Mouse (Mus musculus): ENCODE data around the gene Plxnb2.

Plxnb2 gene

DNA sequence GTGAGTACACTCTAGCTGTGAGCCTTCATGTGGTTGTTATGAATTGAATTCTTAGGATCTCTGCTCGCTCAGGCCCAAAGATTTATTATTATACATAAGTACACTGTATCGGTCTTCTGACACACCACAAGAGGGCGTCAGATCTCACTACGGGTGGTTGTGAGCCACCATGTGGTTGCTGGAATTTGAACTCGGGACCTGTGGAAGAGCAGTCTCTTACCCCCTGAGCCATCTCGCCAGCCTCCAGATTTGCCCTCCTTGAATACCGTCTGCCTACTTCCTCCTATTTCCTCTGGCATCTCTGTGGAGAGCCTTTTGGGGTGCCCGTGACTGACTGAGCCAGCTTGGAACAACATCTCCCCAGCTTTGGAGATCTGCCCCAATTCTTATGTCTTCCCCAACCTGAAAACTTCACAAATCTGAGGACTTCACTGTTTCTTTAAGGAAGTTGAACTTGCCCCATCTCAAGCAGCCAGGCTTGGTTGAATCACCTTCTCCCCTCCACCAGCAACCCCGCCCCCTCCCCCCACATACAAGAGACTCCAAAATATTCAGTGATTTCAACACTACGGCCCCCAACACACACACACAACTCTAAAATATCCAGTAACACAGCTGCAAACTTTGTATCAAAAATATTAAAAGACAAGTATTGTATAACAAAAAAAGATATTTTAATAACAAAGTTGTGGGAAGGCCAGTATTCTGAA, 1.1 kb upstream of the Plxnb2 start:
- intact Hi-C loops (cut with DNase I) = no loop called here

GRCm38 (mm10) chr15:89180081-89180541, 477 bp downstream of the Plxnb2 start:
- intact Hi-C loops (cut with DNase I) = no loop called here

GRCm38 (mm10) chr15:89179630-89179964, 991 bp downstream of the Plxnb2 start:
- intact Hi-C loops (cut with DNase I) = no loop called here

- intact Hi-C loops (cut with DNase I) = no loop called here
These were observed 1.5 kb downstream of the Plxnb2 start for GRCm38 (mm10) chr15:89178954-89179629.

GRCm38 (mm10) chr15:89178260-89178860, 2.2 kb downstream of the Plxnb2 start:
- intact Hi-C loops (cut with DNase I) = no loop called here

DNA sequence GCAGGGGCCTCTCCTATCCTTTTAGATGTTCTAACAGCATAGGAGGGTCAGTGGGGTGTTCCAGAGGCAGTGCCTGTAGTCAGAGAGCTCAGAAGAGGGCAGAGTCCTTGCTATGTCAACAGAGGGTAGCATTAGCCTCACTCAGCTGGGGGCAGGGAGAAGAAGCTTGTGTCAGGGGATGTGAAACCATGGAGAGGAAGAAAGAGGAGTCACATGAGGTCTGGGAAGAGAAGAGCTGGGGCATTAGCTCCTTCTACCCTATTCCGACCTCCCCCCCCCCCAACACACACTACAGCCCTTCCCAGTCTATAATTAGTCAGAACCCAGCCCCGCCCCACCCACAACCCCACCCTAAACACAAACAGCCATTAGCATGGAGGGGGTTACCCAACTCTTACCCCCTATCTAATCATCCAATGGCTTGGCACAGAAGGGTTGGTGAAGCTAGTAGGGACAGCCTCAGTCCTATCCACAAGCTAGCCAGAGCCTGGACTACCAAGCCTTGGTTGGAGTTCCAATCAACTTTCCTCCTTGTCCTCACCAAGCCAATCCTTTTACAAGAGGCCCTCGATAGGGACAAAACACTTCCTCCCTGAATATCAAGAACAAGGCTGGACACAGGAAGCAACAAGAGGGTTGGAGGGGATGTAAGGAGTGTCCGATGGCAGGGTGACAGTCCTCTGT, 2.9 kb downstream of the Plxnb2 start:
- intact Hi-C loops (cut with DNase I) = no loop called here

GRCm38 (mm10) chr15:89177121-89177520, 3.5 kb downstream of the Plxnb2 start:
- intact Hi-C loops (cut with DNase I) = no loop called here

DNA sequence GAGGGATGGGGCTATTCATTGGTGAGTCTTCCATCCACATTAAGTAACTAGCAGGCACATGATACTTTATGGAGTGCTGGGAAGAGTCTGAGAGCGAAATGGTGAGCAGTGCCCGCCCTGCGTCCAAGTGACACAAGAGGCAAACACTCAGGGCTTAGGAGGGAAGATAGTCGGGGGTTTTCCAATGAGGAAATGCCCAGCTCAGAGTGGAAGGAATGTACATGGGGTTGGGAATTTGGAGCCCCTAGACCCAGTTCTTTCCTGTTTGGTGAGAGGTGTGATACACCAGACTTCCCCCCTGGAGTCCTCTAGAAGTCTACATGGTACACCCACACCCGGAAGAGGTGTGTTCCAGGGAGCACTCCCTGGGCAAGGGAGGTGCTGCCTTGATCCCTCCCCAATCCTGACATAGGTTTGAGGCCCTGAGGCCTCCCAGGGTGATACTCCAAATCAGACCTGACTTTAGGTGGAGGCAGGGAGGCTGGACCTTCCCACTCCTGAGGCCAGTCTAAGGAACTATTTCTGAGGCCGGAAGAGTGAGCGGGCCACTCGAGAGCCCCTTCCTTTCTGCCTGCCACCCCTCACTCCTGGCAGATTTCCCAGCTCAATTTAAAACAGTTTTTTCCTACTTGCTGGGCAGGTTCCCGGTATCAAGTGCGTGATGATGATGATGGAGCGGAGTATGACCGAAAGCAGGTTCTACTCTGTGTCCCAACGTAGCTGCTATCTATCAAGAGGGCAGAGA, 5.0 kb downstream of the Plxnb2 start:
- intact Hi-C loops (cut with DNase I) = no loop called here

- intact Hi-C loops (cut with DNase I) = no loop called here
These were observed 5.7 kb downstream of the Plxnb2 start for GRCm38 (mm10) chr15:89174889-89175339.

GRCm38 (mm10) chr15:89173906-89174214, 6.7 kb downstream of the Plxnb2 start:
- intact Hi-C loops (cut with DNase I) = no loop called here

DNA sequence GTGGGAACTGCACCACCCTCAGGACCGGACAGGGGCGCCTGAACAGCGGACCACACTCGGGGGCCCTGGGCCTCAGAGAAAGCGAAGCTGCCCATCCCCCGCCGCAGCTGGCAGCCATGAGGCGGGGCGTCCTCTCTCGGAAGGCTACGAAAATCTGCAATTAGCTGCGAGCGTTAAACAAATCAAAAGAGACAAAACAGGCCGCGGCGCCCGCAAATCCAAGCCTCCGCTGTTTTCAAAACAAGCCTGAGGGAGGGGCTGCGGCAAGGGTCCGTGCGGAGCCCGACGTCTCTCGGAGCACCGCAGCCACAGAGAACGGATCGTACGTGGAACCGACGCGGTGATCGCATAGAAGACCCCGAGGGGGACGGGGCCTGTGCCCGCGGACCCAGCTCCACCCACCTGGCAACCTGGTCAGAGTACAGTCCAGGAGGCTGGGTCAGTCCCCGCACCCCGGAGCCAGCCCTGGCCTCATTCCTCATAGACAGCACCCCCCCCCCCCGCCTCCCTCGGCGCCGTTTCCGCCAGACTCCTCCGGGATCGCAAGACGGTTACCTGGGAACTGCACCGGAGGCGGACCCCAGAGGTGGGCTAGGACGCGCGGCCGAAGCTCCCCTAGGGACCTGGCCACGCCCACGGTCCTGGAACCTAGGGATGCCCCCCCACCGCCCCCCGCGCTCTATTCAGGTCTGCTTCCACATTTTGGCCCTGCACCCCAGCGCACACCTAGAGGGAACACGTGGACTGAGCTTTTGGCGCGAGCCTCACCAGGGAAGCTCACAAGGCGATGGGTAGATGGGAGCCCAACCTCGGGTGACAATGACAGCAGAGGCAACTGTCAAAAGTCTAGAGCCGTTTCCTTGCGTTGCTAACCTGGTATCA, 7.3 kb downstream of the Plxnb2 start:
- intact Hi-C loops (cut with DNase I) = no loop called here

DNA sequence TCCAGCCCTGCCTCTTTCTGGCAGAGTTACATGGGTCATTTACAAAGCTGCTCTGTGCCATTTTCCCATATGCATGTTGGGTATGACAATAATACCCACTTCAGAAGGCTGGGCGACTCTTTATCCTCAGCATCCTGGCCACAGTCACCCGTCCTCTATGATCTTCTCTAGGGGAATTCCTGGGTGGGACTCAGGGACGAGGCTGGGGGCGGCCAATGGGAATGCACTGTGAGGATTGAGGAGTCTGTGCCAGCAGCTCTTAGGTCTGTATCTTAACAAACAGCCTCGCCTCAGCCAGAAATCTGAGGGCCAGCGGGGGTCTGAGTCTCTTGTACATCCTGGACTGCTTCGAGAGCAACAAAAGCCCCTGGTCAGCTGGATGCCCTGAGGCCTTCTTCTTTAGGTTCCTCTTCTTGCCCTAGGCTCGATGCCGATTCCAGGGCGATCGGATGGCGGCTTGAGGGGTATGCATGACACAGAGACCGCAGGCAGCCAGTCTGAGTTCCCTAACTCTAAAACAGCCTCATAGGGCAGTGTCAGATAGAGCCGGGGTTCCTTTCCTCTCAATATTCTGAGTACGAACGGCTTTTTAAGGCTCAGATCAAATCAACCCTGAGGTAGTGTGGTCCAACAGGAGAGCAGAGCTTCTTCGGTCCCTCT, 8.2 kb downstream of the Plxnb2 start:
- intact Hi-C loops (cut with DNase I) = no loop called here

GRCm38 (mm10) chr15:89171526-89172051, 9.0 kb downstream of the Plxnb2 start:
- intact Hi-C loops (cut with DNase I) = no loop called here

GRCm38 (mm10) chr15:89170102-89170501, 10.5 kb downstream of the Plxnb2 start:
- intact Hi-C loops (cut with DNase I) = no loop called here

DNA sequence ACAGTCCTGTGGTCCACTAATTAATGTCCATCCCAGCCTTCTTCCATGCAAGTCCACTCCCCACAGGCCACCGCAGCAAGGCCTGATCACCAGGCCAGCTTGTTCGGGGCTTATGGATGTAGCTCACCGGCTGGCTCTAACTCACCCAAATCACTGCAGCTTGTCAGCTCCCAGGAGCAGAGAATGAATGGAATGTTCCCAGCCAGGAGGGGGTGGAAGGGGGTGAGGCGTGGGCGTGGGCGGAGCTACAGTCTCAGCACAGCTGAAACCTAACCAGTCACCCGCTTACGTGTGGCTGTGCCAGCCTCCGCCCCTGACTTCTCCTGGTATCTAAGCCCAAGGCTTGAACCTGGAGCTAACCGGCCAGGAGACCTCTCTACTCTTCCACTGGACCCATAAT, 11.2 kb downstream of the Plxnb2 start:
- intact Hi-C loops (cut with DNase I) = no loop called here

- intact Hi-C loops (cut with DNase I) = no loop called here
These were observed 11.7 kb downstream of the Plxnb2 start for GRCm38 (mm10) chr15:89168922-89169321.

DNA sequence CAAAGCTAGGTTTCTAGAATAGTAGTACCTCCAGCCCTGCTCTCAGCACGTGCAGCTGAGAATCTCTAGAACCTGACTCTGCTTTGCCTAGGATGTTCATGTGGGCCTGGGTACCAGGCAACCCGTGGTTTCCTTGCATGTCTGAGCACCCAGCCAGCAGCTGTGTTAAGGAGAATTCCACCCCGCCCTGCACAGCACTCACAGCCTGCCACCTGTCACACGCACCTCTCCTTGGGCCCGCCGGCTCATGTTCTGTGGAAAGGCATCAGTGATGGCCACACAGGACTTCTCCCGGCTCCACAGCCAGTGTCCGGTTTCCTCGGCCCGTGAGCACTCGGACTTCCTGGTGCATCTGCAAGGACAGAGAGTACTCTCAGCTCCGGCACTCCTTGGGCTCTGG, 15.1 kb downstream of the Plxnb2 start:
- intact Hi-C loops (cut with DNase I) = no loop called here

DNA sequence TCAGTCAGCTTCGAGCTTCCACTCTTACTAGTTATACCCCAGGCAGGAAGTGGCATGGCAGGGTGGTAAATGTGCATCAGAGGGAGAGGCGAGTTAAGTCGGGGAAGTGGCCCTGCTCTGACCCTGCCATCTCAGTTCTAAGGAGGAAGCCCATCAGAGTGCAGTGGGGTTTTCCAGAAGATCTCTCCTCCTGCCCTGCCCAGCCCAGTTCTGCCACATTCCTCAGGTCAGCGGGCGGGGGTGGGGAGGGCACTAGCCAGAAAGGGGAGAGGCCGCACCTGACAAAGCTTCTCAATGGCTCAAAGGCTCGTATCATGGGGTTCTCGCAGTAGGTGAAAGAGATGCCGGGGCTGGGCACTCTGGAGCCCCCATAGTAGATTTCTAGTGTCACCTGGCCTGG, 19.2 kb downstream of the Plxnb2 start:
- intact Hi-C loops (cut with DNase I) = loop anchor here (5.0 kb wide), 1 partner anchor 46 kb away; no protein-coding TSS in a partner anchor

GRCm38 (mm10) chr15:89158516-89158915, 22.1 kb downstream of the Plxnb2 start:
- intact Hi-C loops (cut with DNase I) = no loop called here

- intact Hi-C loops (cut with DNase I) = no loop called here
These were observed 22.6 kb downstream of the Plxnb2 start for GRCm38 (mm10) chr15:89157954-89158353.

All from adrenal gland (tissue).